Mouse (Mus musculus) embryonic facial prominence, embryonic 10.5 days (tissue): ENCODE data around the gene Fer. TPM values are rescaled to one million over a fixed set of nuclear protein-coding genes. Genes with fewer than 3 reads are reported as not detected.
A peak's percentile ranks its signal among the peaks of the same experiment; 100 is the strongest.
"Not testable (repeated sequence)": the region's sequence is repeated elsewhere in the genome, so short reads cannot be mapped to it uniquely, and the experiment has no call there.

ENCODE experiments used
- DNase-seq: peaks from one replicate; pipeline ENCODE4 v3.0.0-alpha.2; 2017; ENCODE audit warnings: low spot score
- H3K27ac ChIP-seq: fragments of 300-500 bp; sonication (generic); replicated peaks from 2 replicates; pipeline ENCODE4 v1.5.1; 2016; ENCODE audit warnings: mild to moderate bottlenecking
- H3K27me3 ChIP-seq: fragments of 300-500 bp; sonication (generic); replicated peaks from 2 replicates; pipeline ENCODE4 v1.6.1; 2016; ENCODE audit warnings: low read depth, mild to moderate bottlenecking; ENCODE audit not compliant: poor library complexity, severe bottlenecking
- H3K36me3 ChIP-seq: fragments of 300-500 bp; sonication (generic); replicated peaks from 2 replicates; pipeline ENCODE4 v1.6.1; 2016; ENCODE audit warnings: mild to moderate bottlenecking, moderate library complexity
- H3K4me1 ChIP-seq: fragments of 300-500 bp; sonication (generic); 2 replicates; pipeline ENCODE4 v1.6.1; 2016
- H3K4me3 ChIP-seq: fragments of 300-500 bp; sonication (generic); 2 replicates; pipeline ENCODE4 v1.5.1; 2016; ENCODE audit warnings: mild to moderate bottlenecking, moderate library complexity
- H3K9me3 ChIP-seq: fragments of 300-500 bp; sonication (generic); 2 replicates; pipeline ENCODE4 v1.6.1; 2016; ENCODE audit warnings: mild to moderate bottlenecking
- WGBS: fragments of 180-500 bp; shearing (Covaris S2); methylation state at CpG from one replicate; pipeline ENCODE4 v1.1.7; 2016; 5-methylcytosine and 5-hydroxymethylcytosine counted together
- polyA plus RNA-seq: library from polyadenylated mRNA; unstranded; fragments of >200 nt; fragmentation: Nextera tagmentation; extraction: Ambion mirVana; gene quantifications from 2 replicates; pipeline ENCODE4 v1.2.1, GENCODE M21; 2016

Gene Fer
- polyA plus RNA-seq, 1 experiment from 2014 or later: 29.2 TPM

GRCm38 (mm10) chr17:63842226-63842625 is 20.6 kb upstream of the Fer start:
- Histone ChIP-seq H3K4me1 (no peaks in the 10 kb centered on the region), H3K27me3 (no peaks in the 10 kb centered on the region), H3K27ac (no peak overlapping the region), H3K9me3 (0 out of 2 replicates have a peak, but pooled peaks cover 4% of the 10 kb centered on the region), H3K36me3 (no peaks in the 10 kb centered on the region), H3K4me3 (no peak overlapping the region)
- no peak for DNase-seq
- WGBS: 79% methylated on average over 1 of the region's 1 CpGs

GRCm38 (mm10) chr17:63844936-63845335 is 17.9 kb upstream of the Fer start:
- 89% methylated on average over 5 of the region's 5 CpGs for WGBS
- Histone ChIP-seq H3K27me3 (no peaks in the 10 kb centered on the region), H3K36me3 (no peaks in the 10 kb centered on the region), H3K4me1 (peaks cover 9% of the 10 kb centered on the region), H3K4me3 (no peak overlapping the region), H3K27ac (no peak overlapping the region), H3K9me3 (0 out of 2 replicates have a peak, but pooled peaks cover under 1% of the 10 kb centered on the region)
- DNase-seq: no peak

GRCm38 (mm10) chr17:63845766-63846165 is 17.1 kb upstream of the Fer start:
- H3K9me3 ChIP-seq, H3K27me3 ChIP-seq: not testable (repeated sequence)
- WGBS: 92% methylated on average over 3 of the region's 3 CpGs

GRCm38 (mm10) chr17:63849151-63849550 is 13.7 kb upstream of the Fer start:
- Histone ChIP-seq H3K27me3 (no peaks in the 10 kb centered on the region), H3K9me3 (no peaks in the 10 kb centered on the region), H3K4me1 (peaks cover 11% of the 10 kb centered on the region), H3K36me3 (no peaks in the 10 kb centered on the region), H3K27ac (peak overlapping the region; percentile 93), H3K4me3 (peak overlapping the region; percentile 77)
- DNase-seq: no peak
- WGBS: 8% methylated on average over 6 of the region's 6 CpGs

More at GRCm38 (mm10) chr17:63845766-63846165, 17.1 kb upstream of the Fer start:
- H3K4me1 ChIP-seq: peaks cover 11% of the 10 kb centered on the region
- not testable (repeated sequence) for H3K36me3 ChIP-seq, H3K4me3 ChIP-seq, H3K27ac ChIP-seq, DNase-seq

GRCm38 (mm10) chr17:63849566-63849965 is 13.3 kb upstream of the Fer start:
- Histone ChIP-seq H3K4me3 (peak overlapping the region; percentile 77), H3K27me3 (no peaks in the 10 kb centered on the region), H3K9me3 (no peaks in the 10 kb centered on the region), H3K4me1 (peaks cover 11% of the 10 kb centered on the region), H3K36me3 (no peaks in the 10 kb centered on the region), H3K27ac (peak overlapping the region; percentile 93)
- WGBS: under 1% methylated on average over 22 of the region's 22 CpGs
- peak; percentile 91 for DNase-seq

GRCm38 (mm10) chr17:63850016-63850415 is 12.8 kb upstream of the Fer start:
- no peaks in the 10 kb centered on the region for H3K27me3 ChIP-seq
- peak overlapping the region; percentile 77; the same call in 1 of the 2 replicates for H3K4me3 ChIP-seq
- 90% methylated on average over 9 of the region's 9 CpGs for WGBS
- H3K27ac ChIP-seq: peak overlapping the region; percentile 93
- no peaks in the 10 kb centered on the region for H3K36me3 ChIP-seq
- no peak for DNase-seq
- H3K4me1 ChIP-seq: peaks cover 11% of the 10 kb centered on the region
- H3K9me3 ChIP-seq: no peaks in the 10 kb centered on the region

GRCm38 (mm10) chr17:63857023-63857544 is 5.8 kb upstream of the Fer start:
- Histone ChIP-seq H3K27me3 (no peaks in the 10 kb centered on the region), H3K4me1 (no peaks in the 10 kb centered on the region), H3K36me3 (no peaks in the 10 kb centered on the region), H3K9me3 (no peaks in the 10 kb centered on the region), H3K4me3 (no peak overlapping the region), H3K27ac (no peak overlapping the region)
- WGBS: 91% methylated on average over 7 of the region's 7 CpGs
- DNase-seq: no peak

- DNase-seq: no peak
- peaks cover 6% of the 10 kb centered on the region for H3K27me3 ChIP-seq
- 83% methylated on average over 4 of the region's 4 CpGs for WGBS
Measured at GRCm38 (mm10) chr17:63860988-63861387, 1.9 kb upstream of the Fer start.

GRCm38 (mm10) chr17:63862399-63862798 is 463 bp upstream of the Fer start:
- peak overlapping the region; percentile 83; the same call in 1 of the 2 replicates for H3K4me3 ChIP-seq

More at GRCm38 (mm10) chr17:63860988-63861387, 1.9 kb upstream of the Fer start:
- Histone ChIP-seq H3K9me3 (no peaks in the 10 kb centered on the region), H3K27ac (no peak overlapping the region), H3K4me3 (no peak overlapping the region), H3K4me1 (peaks cover 5% of the 10 kb centered on the region), H3K36me3 (no peaks in the 10 kb centered on the region)

GRCm38 (mm10) chr17:63863647-63864149 is 836 bp downstream of the Fer start, which contains the start of gene A930002H24Rik:
Gene A930002H24Rik (minus strand): TSS chr17:63863791.
- H3K4me1 ChIP-seq: peaks cover 5% of the 10 kb centered on the region
- peak; percentile 99 for DNase-seq
- peak within 1 kb of the TSS; percentile 92 for H3K27ac ChIP-seq
- no peaks in the 10 kb centered on the region for H3K36me3 ChIP-seq
- under 1% methylated on average over 55 of the region's 55 CpGs for WGBS
- no peaks in the 10 kb centered on the region for H3K9me3 ChIP-seq
- H3K27me3 ChIP-seq: peaks cover 6% of the 10 kb centered on the region
- peak within 1 kb of the TSS; percentile 83 for H3K4me3 ChIP-seq

More at GRCm38 (mm10) chr17:63862399-63862798, 463 bp upstream of the Fer start:
- Histone ChIP-seq H3K9me3 (no peaks in the 10 kb centered on the region), H3K27ac (no peak overlapping the region), H3K27me3 (peaks cover 6% of the 10 kb centered on the region), H3K4me1 (peaks cover 5% of the 10 kb centered on the region), H3K36me3 (no peaks in the 10 kb centered on the region)
- DNase-seq: no peak
- 77% methylated on average over 3 of the region's 3 CpGs for WGBS

- Histone ChIP-seq H3K27me3 (peaks cover 6% of the 10 kb centered on the region), H3K36me3 (no peaks in the 10 kb centered on the region), H3K9me3 (no peaks in the 10 kb centered on the region), H3K27ac (peak overlapping the region; percentile 92), H3K4me1 (peaks cover 5% of the 10 kb centered on the region), H3K4me3 (peak overlapping the region; percentile 83)
- DNase-seq: no peak
- WGBS: under 1% methylated on average over 48 of the region's 48 CpGs
Measured at GRCm38 (mm10) chr17:63864171-63864571, 1.3 kb downstream of the Fer start.

GRCm38 (mm10) chr17:63871773-63872172 is 8.9 kb downstream of the Fer start:
- no peak for DNase-seq
- Histone ChIP-seq H3K9me3 (no peaks in the 10 kb centered on the region), H3K27ac (no peak overlapping the region), H3K4me1 (no peaks in the 10 kb centered on the region), H3K27me3 (no peaks in the 10 kb centered on the region), H3K36me3 (no peaks in the 10 kb centered on the region), H3K4me3 (no peak overlapping the region)
- WGBS: 96% methylated on average over 7 of the region's 7 CpGs

GRCm38 (mm10) chr17:63878889-63879288 is 16.0 kb downstream of the Fer start:
- no peaks in the 10 kb centered on the region for H3K9me3 ChIP-seq
- 90% methylated on average over 4 of the region's 4 CpGs for WGBS
- H3K27me3 ChIP-seq: no peaks in the 10 kb centered on the region
- no peaks in the 10 kb centered on the region for H3K36me3 ChIP-seq
- DNase-seq: no peak
- H3K4me1 ChIP-seq: no peaks in the 10 kb centered on the region
- H3K4me3 ChIP-seq: no peak overlapping the region
- H3K27ac ChIP-seq: no peak overlapping the region
